Mouse (Mus musculus) forebrain, postnatal 0 days (tissue): ENCODE results near the gene Gm5134. TPM values are rescaled to one million over a fixed set of nuclear protein-coding genes. Genes with fewer than 3 reads are reported as not detected.
A peak's percentile ranks its signal among the peaks of the same experiment; 100 is the strongest.

Experiments used
- ATAC-seq: fragments of 200-750 bp; cut with Nextera tagmentation; 2 replicates; pipeline ENCODE4 v1.8.0; 2017; ENCODE audit warnings: mild to moderate bottlenecking, moderate library complexity
- DNase-seq: peaks from one replicate; pipeline ENCODE4 v3.0.0-alpha.2; 2015
- H3K27ac ChIP-seq: fragments of 300-500 bp; sonication (generic); 2 replicates; pipeline ENCODE4 v1.5.1; 2014; ENCODE audit warnings: low read depth, mild to moderate bottlenecking, antibody characterized with exemption, low read length, moderate library complexity, mixed read lengths
- H3K27me3 ChIP-seq: fragments of 300-500 bp; sonication (generic); 2 replicates; pipeline ENCODE4 v1.6.1; 2014; ENCODE audit warnings: mild to moderate bottlenecking, low read length, mixed read lengths; ENCODE audit not compliant: insufficient read depth
- H3K36me3 ChIP-seq: fragments of 300-500 bp; sonication (generic); 2 replicates; pipeline ENCODE4 v1.6.1; 2014; ENCODE audit warnings: mild to moderate bottlenecking, moderate library complexity; ENCODE audit not compliant: insufficient read depth
- H3K4me1 ChIP-seq: fragments of 300-500 bp; sonication (generic); 2 replicates; pipeline ENCODE4 v1.6.1; 2014; ENCODE audit warnings: antibody characterized with exemption; ENCODE audit not compliant: insufficient read depth
- H3K4me2 ChIP-seq: fragments of 300-500 bp; sonication (generic); 2 replicates; pipeline ENCODE4 v1.6.1; 2014; ENCODE audit warnings: low read depth, mild to moderate bottlenecking, moderate library complexity
- H3K4me3 ChIP-seq: fragments of 300-500 bp; sonication (generic); 2 replicates; pipeline ENCODE4 v1.5.1; 2014; ENCODE audit warnings: low read depth, low read length, mixed read lengths
- H3K9ac ChIP-seq: fragments of 300-500 bp; sonication (generic); 2 replicates; pipeline ENCODE4 v1.6.1; 2014; ENCODE audit warnings: mild to moderate bottlenecking
- H3K9me3 ChIP-seq: fragments of 300-500 bp; sonication (generic); 2 replicates; pipeline ENCODE4 v1.6.1; 2016; ENCODE audit warnings: low read length
- CTCF ChIP-seq: sonication (generic); IDR thresholded peaks from 2 replicates; pipeline ENCODE4 v1.5.1; 2016; ENCODE audit warnings: antibody characterized with exemption, control low read depth, low read depth
- WGBS: fragments of 180-500 bp; shearing (Covaris S2); extraction: QIAGEN DNeasy Blood & Tissue Kit; methylation state at CpG from one replicate; pipeline ENCODE4 v1.1.7; 2014; 5-methylcytosine and 5-hydroxymethylcytosine counted together
- polyA plus RNA-seq: library from polyadenylated mRNA; unstranded; fragments of >200 nt; fragmentation: Nextera tagmentation; extraction: Ambion mirVana; gene quantifications from 2 replicates; pipeline ENCODE4 v1.2.1, GENCODE M21; 2015
- total RNA-seq: library from RNA; depleted of rRNA; stranded (reverse); fragments of >200 nt; gene quantifications from 2 replicates; pipeline ENCODE4 v1.2.3, GENCODE M21; 2014

The Gm5134 gene
- total and polyA plus RNA-seq, 2 experiments from 2014 or later, result not detected

GRCm38 (mm10) chr10:75921026-75921725, 33.1 kb upstream of the Gm5134 start, which contains the start of gene Smarcb1:
Gene Smarcb1, minus strand, starts transcription at chr10:75921617.
- H3K4me2 ChIP-seq, result peak within 1 kb of the TSS; percentile 78
- H3K4me3 ChIP-seq, result peak within 1 kb of the TSS; percentile 74
- DNase-seq, result peak; percentile 98
- no peak for TF ChIP-seq CTCF
- ATAC-seq, result peak; percentile 96
- peaks cover 20% of the 10 kb centered on the region for H3K36me3 ChIP-seq
- 0 out of 2 replicates have a peak, but pooled peaks cover 13% of the 10 kb centered on the region for H3K4me1 ChIP-seq
- no peaks in the 10 kb centered on the region for H3K27me3 ChIP-seq
- peak within 1 kb of the TSS; percentile 98 for H3K27ac ChIP-seq
- no peaks in the 10 kb centered on the region for H3K9me3 ChIP-seq
- WGBS, result 2% methylated on average over 76 of the region's 76 CpGs
- peak within 1 kb of the TSS; percentile 93 for H3K9ac ChIP-seq

GRCm38 (mm10) chr10:75921726-75922560, 32.4 kb upstream of the Gm5134 start:
- DNase-seq, result no peak

GRCm38 (mm10) chr10:75924324-75924723, 30.0 kb upstream of the Gm5134 start:
- Histone ChIP-seq H3K4me3 (no peak overlapping the region), H3K4me2 (no peak overlapping the region), H3K4me1 (0 out of 2 replicates have a peak, but pooled peaks cover 13% of the 10 kb centered on the region), H3K9me3 (no peaks in the 10 kb centered on the region), H3K36me3 (peaks cover 23% of the 10 kb centered on the region), H3K27ac (no peak overlapping the region), H3K27me3 (no peaks in the 10 kb centered on the region), H3K9ac (no peak overlapping the region)
- WGBS, result 63% methylated on average over 2 of the region's 2 CpGs
- ATAC-seq (no peak), DNase-seq (no peak)
- 0 out of 2 replicates have a peak, but pooled peaks have one; percentile 16 for TF ChIP-seq CTCF

More at GRCm38 (mm10) chr10:75921726-75922560, 32.4 kb upstream of the Gm5134 start:
- ATAC-seq, result peak; percentile 50
- Histone ChIP-seq H3K4me3 (peak overlapping the region; percentile 74), H3K9ac (peak overlapping the region; percentile 93), H3K9me3 (no peaks in the 10 kb centered on the region), H3K4me1 (0 out of 2 replicates have a peak, but pooled peaks cover 13% of the 10 kb centered on the region), H3K4me2 (peak overlapping the region; percentile 78), H3K27ac (peak overlapping the region; percentile 98), H3K27me3 (no peaks in the 10 kb centered on the region), H3K36me3 (peaks cover 25% of the 10 kb centered on the region; the same call in 1 of the 2 replicates)
- 3% methylated on average over 22 of the region's 22 CpGs for WGBS
- no peak for TF ChIP-seq CTCF

GRCm38 (mm10) chr10:75926396-75926795, 27.9 kb upstream of the Gm5134 start:
- WGBS, result 76% methylated on average over 13 of the region's 13 CpGs

GRCm38 (mm10) chr10:75930304-75930703, 24.0 kb upstream of the Gm5134 start:
- no peak overlapping the region for H3K9ac ChIP-seq
- peak overlapping the region; percentile 97; the same call in 1 of the 2 replicates for H3K4me2 ChIP-seq
- H3K27me3 ChIP-seq, result no peaks in the 10 kb centered on the region
- H3K4me1 ChIP-seq, result peaks cover 17% of the 10 kb centered on the region
- H3K36me3 ChIP-seq, result peaks cover 15% of the 10 kb centered on the region
- H3K27ac ChIP-seq, result no peak overlapping the region
- no peak for ATAC-seq
- H3K9me3 ChIP-seq, result no peaks in the 10 kb centered on the region
- TF ChIP-seq CTCF, result no peak
- no peak overlapping the region; the same call in 1 of the 2 replicates for H3K4me3 ChIP-seq
- peak; percentile 49 for DNase-seq
- WGBS, result 17% methylated on average over 6 of the region's 6 CpGs

More at GRCm38 (mm10) chr10:75926396-75926795, 27.9 kb upstream of the Gm5134 start:
- H3K4me3 ChIP-seq, result no peak overlapping the region
- no peaks in the 10 kb centered on the region for H3K27me3 ChIP-seq
- no peak for TF ChIP-seq CTCF
- H3K9ac ChIP-seq, result no peak overlapping the region
- H3K4me2 ChIP-seq, result no peak overlapping the region
- DNase-seq (no peak), ATAC-seq (no peak)
- no peaks in the 10 kb centered on the region for H3K9me3 ChIP-seq
- H3K27ac ChIP-seq, result no peak overlapping the region
- peaks cover 11% of the 10 kb centered on the region; the same call in 1 of the 2 replicates for H3K4me1 ChIP-seq
- peaks cover 23% of the 10 kb centered on the region for H3K36me3 ChIP-seq

- H3K4me1 ChIP-seq, result peaks cover 17% of the 10 kb centered on the region
- no peak overlapping the region for H3K27ac ChIP-seq
- TF ChIP-seq CTCF, result no peak
- H3K36me3 ChIP-seq, result peaks cover 11% of the 10 kb centered on the region
- WGBS, result 19% methylated on average over 7 of the region's 7 CpGs
- DNase-seq (no peak), ATAC-seq (no peak)
- peak overlapping the region; percentile 49 for H3K4me3 ChIP-seq
- H3K4me2 ChIP-seq, result peak overlapping the region; percentile 97
- no peaks in the 10 kb centered on the region for H3K9me3 ChIP-seq
- H3K27me3 ChIP-seq, result no peaks in the 10 kb centered on the region
- H3K9ac ChIP-seq, result peak overlapping the region; percentile 80
Measured at GRCm38 (mm10) chr10:75931311-75931710, 23.0 kb upstream of the Gm5134 start.
